Mouse (Mus musculus): Measurements from ENCODE around the gene Rasa2. TPM values are rescaled to one million over a fixed set of nuclear protein-coding genes. Genes with fewer than 3 reads are reported as not detected.

Rasa2 gene
- total RNA-seq (2012; rRNA removed): 9.8 and 10.2 TPM in 2 replicates
- 8.9 and 9.7 TPM in 2 replicates for total RNA-seq (2014; rRNA removed)
- 8.7 and 9.8 TPM in 2 replicates for polyA plus RNA-seq (2012; ENCODE audit: insufficient read length, low read depth)

- peaks cover 0 to 4% of the 10 kb centered on the region in 2 experiments for H3K36me3 ChIP-seq (replicated peaks in 1 of 2; ENCODE audit: control insufficient read depth in 1 of 2, insufficient read depth in 1 of 2, low read length in 1 of 2)
- H3K4me3 ChIP-seq (replicated peaks in 1 of 3; ENCODE audit: low read depth in 2 of 3, low read length in 2 of 3, poor library complexity in 1 of 3): peak within 1 kb of the TSS; percentile 30 to 94 (median 74)
- dilution Hi-C loops (cut with MboI; ENCODE audit: extremely low pct_ligation_motif_present, extremely low pct_unique_long_range_greater_than_20kb, low sequenced_read_pairs) (no loop called here), in situ Hi-C loops (cut with MboI; ENCODE audit: low pct_ligation_motif_present, low pct_unique_long_range_greater_than_20kb, low sequenced_read_pairs) (no loop called here)
- peaks cover 12% of the 10 kb centered on the region for H3K79me2 ChIP-seq (replicated peaks; ENCODE audit: control insufficient read depth, extremely low read depth, insufficient read depth, poor library complexity, severe bottlenecking)
- peak within 1 kb of the TSS; percentile 99 for H3K4me2 ChIP-seq (ENCODE audit: insufficient read depth, low read depth, poor library complexity, severe bottlenecking)
- peak within 1 kb of the TSS; percentile 60 for H3K27ac ChIP-seq (ENCODE audit: insufficient read depth, low read depth)
- peak within 1 kb of the TSS; percentile 87 for H3K9ac ChIP-seq (ENCODE audit: insufficient read depth, low read depth)
- DNase-seq (ENCODE audit: extremely low read depth): peak; percentile 82
- H3K27me3 ChIP-seq (replicated peaks): peaks cover 2% of the 10 kb centered on the region
- TF ChIP-seq USF1 (IDR thresholded peaks at IDR 0.05; ENCODE audit: low read depth, low read length) (no peak), GABPA (IDR thresholded peaks at IDR 0.05; ENCODE audit: insufficient replicate concordance, low read depth, low read length) (no peak), PAX5 (IDR thresholded peaks at IDR 0.05; ENCODE audit: low read length) (no peak), MAZ (IDR thresholded peaks at IDR 0.05; ENCODE audit: low read depth, low read length) (0 out of 2 replicates have a peak, but pooled peaks have one; percentile 79), ELF1 (IDR thresholded peaks at IDR 0.05; ENCODE audit: low read depth, low read length) (peak; percentile 44; the same call in 1 of the 2 replicates), TCF12 (IDR thresholded peaks at IDR 0.05; ENCODE audit: low read depth, low read length) (peak; percentile 56; the same call in 1 of the 2 replicates), E2F4 (IDR thresholded peaks at IDR 0.05; ENCODE audit: insufficient replicate concordance, low read depth, low read length) (no peak), ZNF384 (IDR thresholded peaks at IDR 0.05; ENCODE audit: low read depth, low read length) (no peak), TBP (conservative IDR thresholded peaks at IDR 0.05; ENCODE audit: low read depth, low read length) (no peak), SMC3 (IDR thresholded peaks at IDR 0.05; ENCODE audit: low read depth, low read length) (no peak), UBTF (IDR thresholded peaks at IDR 0.05; ENCODE audit: low read depth, low read length) (peak; percentile 92), MAFK (IDR thresholded peaks at IDR 0.05; ENCODE audit: insufficient replicate concordance, low read length) (no peak), ZMIZ1 (IDR thresholded peaks at IDR 0.05; ENCODE audit: low read depth, low read length) (peak; percentile 83), MYC (IDR thresholded peaks at IDR 0.05; ENCODE audit: low read depth, low read length) (no peak), CHD2 (IDR thresholded peaks at IDR 0.05; ENCODE audit: low read length) (0 out of 2 replicates have a peak, but pooled peaks have one; percentile 33), POLR2AphosphoS2 (IDR thresholded peaks at IDR 0.05; ENCODE audit: low read depth, low read length) (no peak), IRF4 (IDR thresholded peaks at IDR 0.05; ENCODE audit: low read depth, low read length) (0 out of 2 replicates have a peak, but pooled peaks have one; percentile 20), RAD21 (IDR thresholded peaks at IDR 0.05; ENCODE audit: low read depth, low read length) (no peak), ETS1 (conservative IDR thresholded peaks at IDR 0.05; ENCODE audit: low read depth, low read length) (no peak), ZC3H11A (IDR thresholded peaks at IDR 0.05; ENCODE audit: low read depth, low read length) (no peak), CTCF (conservative IDR thresholded peaks at IDR 0.05 in 1 of 2, IDR thresholded peaks at IDR 0.05 in 1 of 2; ENCODE audit: low read depth in 2 of 2, low read length in 2 of 2) (no peak), EP300 (IDR thresholded peaks at IDR 0.05; ENCODE audit: low read length) (no peak), MEF2A (IDR thresholded peaks at IDR 0.05; ENCODE audit: borderline replicate concordance, low read depth, low read length) (peak; percentile 30; the same call in 1 of the 2 replicates), ZKSCAN1 (IDR thresholded peaks at IDR 0.05; ENCODE audit: borderline replicate concordance, low read depth, low read length) (no peak), KAT2A (IDR thresholded peaks at IDR 0.05; ENCODE audit: insufficient replicate concordance, low read length) (no peak), NELFE (IDR thresholded peaks at IDR 0.05; ENCODE audit: low read depth, low read length) (peak; percentile 84), JUN (IDR thresholded peaks at IDR 0.05; ENCODE audit: insufficient read depth, low read depth, low read length) (no peak), CHD1 (IDR thresholded peaks at IDR 0.05; ENCODE audit: low read depth, low read length) (no peak), JUND (conservative IDR thresholded peaks at IDR 0.05; ENCODE audit: low read depth, low read length) (no peak), RCOR1 (conservative IDR thresholded peaks at IDR 0.05; ENCODE audit: low read depth, low read length) (no peak), SIN3A (IDR thresholded peaks at IDR 0.05; ENCODE audit: low read length) (0 out of 2 replicates have a peak, but pooled peaks have one; percentile 59), POLR2A (IDR thresholded peaks at IDR 0.05; ENCODE audit: low read depth, low read length) (peak; percentile 87), MAX (IDR thresholded peaks at IDR 0.05; ENCODE audit: low read length) (peak; percentile 66), BHLHE40 (IDR thresholded peaks at IDR 0.05; ENCODE audit: low read depth, low read length) (peak; percentile 64), NRF1 (IDR thresholded peaks at IDR 0.05; ENCODE audit: low read depth, low read length) (peak; percentile 40), MXI1 (IDR thresholded peaks at IDR 0.05; ENCODE audit: low read depth, low read length) (peak; percentile 59; the same call in 1 of the 2 replicates), HCFC1 (IDR thresholded peaks at IDR 0.05; ENCODE audit: low read depth, low read length) (peak; percentile 29; the same call in 1 of the 2 replicates), USF2 (conservative IDR thresholded peaks at IDR 0.05; ENCODE audit: low read depth, low read length) (no peak)
- no peaks in the 10 kb centered on the region for H3K9me3 ChIP-seq (replicated peaks; ENCODE audit: low read length)
- peaks cover 5 to 42% of the 10 kb centered on the region in 2 experiments; a peak in 3 of 4 replicates for H3K4me1 ChIP-seq (ENCODE audit: control insufficient read depth in 1 of 2, insufficient read depth in 2 of 2)
These were observed at the start of gene Rasa2 for GRCm38 (mm10) chr9:96631389-96632072. Rasa2 (minus strand) TSS chr9:96631617.
